Mouse (Mus musculus): ENCODE measurements at regions not wholly inside any gene's neighbourhood (a gene's known extent, or its start where the extent isn't known, plus 50 kb on each side); places are given as distances from the start of the nearest gene placed in this dataset.

DNA sequence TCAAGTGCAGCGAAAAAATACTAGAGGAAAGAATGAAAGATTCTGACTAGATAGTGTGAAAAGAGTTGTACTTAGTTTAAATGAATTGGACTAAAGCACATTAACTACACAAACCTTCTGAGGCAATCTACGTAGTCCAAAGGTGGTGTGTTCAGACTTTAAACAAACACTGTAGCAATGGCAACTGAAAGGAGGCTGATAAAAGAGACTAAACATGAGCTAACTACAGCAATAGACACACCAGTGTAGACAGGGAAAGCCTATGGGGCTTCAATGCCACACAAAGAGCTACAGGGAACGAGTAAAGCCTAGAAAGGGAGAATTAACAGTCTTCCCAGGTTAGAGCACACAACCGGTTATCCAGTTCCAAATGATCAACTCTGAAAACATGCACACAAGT is 90.2 kb upstream of the Hand2 start:
- Histone ChIP-seq H3K27me3 (ENCODE audit: control insufficient read depth, insufficient read depth, insufficient read length) (no peaks in the 10 kb centered on the region), H3K36me3 (ENCODE audit: control insufficient read depth, insufficient read depth) (no peaks in the 10 kb centered on the region), H3K79me2 (ENCODE audit: control insufficient read depth, insufficient read depth) (no peaks in the 10 kb centered on the region), H3K4me3 (ENCODE audit: insufficient read depth, poor library complexity, severe bottlenecking) (no peak overlapping the region), H3ac (ENCODE audit: control insufficient read depth, insufficient read length, low read depth) (no peak overlapping the region), H3K79me3 (ENCODE audit: low read depth) (no peaks in the 10 kb centered on the region)
- TF ChIP-seq MAX (IDR thresholded peaks at IDR 0.05): no peak
- TF ChIP-seq CEBPB (IDR thresholded peaks at IDR 0.05; ENCODE audit: low read depth): no peak
- TF ChIP-seq USF1 (IDR thresholded peaks at IDR 0.05; ENCODE audit: low read depth): no peak
- TF ChIP-seq MYOG (IDR thresholded peaks at IDR 0.05; ENCODE audit: control insufficient read depth, extremely low read depth, insufficient read length): no peak
- no peak for TF ChIP-seq MYOD1 (IDR thresholded peaks at IDR 0.05; ENCODE audit: control insufficient read depth, insufficient read length, low read depth)
- no peak for TF ChIP-seq FOSL1 (IDR thresholded peaks at IDR 0.05; ENCODE audit: insufficient read depth, low read length, poor library complexity, severe bottlenecking)
- no peak for TF ChIP-seq CTCF (IDR thresholded peaks at IDR 0.05; ENCODE audit: control insufficient read depth, insufficient read depth, insufficient read length)

DNA sequence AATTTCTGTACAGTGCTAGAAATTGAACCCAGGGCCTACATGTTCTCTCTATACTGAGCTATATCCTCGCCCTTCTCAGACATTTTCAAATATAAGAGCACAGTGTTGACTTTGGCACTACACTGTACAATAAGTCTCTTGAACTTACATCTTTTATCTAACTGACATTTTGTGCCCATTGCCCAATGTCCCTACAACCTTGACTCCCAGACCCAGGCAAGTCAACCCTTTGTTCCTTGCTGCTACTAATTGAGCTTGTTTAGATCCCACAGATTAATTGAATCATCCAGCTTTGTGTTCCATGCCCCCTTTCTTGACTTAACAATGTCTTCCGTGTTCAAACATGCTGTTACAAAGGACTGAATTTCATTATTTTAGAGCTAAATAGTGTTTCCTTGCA is 78.5 kb upstream of the Hand2 start:
- no peaks in the 10 kb centered on the region for H3K27me3 ChIP-seq (ENCODE audit: control insufficient read depth, insufficient read depth, insufficient read length)
- H3K79me2 ChIP-seq (ENCODE audit: control insufficient read depth, insufficient read depth): no peaks in the 10 kb centered on the region
- no peaks in the 10 kb centered on the region for H3K36me3 ChIP-seq (ENCODE audit: control insufficient read depth, insufficient read depth)
- no peaks in the 10 kb centered on the region for H3K79me3 ChIP-seq (ENCODE audit: low read depth)
- no peak overlapping the region for H3K4me3 ChIP-seq (ENCODE audit: insufficient read depth, poor library complexity, severe bottlenecking)
- no peak for TF ChIP-seq MYOD1 (IDR thresholded peaks at IDR 0.05; ENCODE audit: control insufficient read depth, insufficient read length, low read depth)
- TF ChIP-seq USF1 (IDR thresholded peaks at IDR 0.05; ENCODE audit: low read depth): no peak
- no peak for TF ChIP-seq MYOG (IDR thresholded peaks at IDR 0.05; ENCODE audit: control insufficient read depth, extremely low read depth, insufficient read length)
- no peak for TF ChIP-seq FOSL1 (IDR thresholded peaks at IDR 0.05; ENCODE audit: insufficient read depth, low read length, poor library complexity, severe bottlenecking)
- no peak for TF ChIP-seq CTCF (IDR thresholded peaks at IDR 0.05; ENCODE audit: control insufficient read depth, insufficient read depth, insufficient read length)
- no peak for TF ChIP-seq MAX (IDR thresholded peaks at IDR 0.05)
- no peak for TF ChIP-seq CEBPB (IDR thresholded peaks at IDR 0.05; ENCODE audit: low read depth)
- no peak overlapping the region for H3ac ChIP-seq (ENCODE audit: control insufficient read depth, insufficient read length, low read depth)

DNA sequence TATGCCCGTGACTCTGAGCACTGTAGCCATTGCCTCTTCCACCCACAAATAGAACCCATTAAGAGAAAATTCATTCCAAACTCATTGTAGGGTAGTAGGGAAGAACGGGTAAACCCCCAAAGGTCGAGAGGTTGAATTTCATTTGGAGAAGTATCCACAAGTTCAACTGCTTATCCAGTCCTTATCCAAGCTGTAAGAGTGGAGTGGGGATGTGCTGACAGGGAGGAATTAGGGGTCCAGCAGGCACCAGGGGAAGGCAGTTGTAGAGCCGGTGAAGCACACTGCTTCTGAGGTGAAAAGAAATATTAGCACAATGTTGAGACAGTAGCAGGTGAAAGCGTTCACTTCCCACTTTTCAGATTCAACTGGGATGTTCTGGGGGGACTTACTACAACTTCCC is 71.7 kb upstream of the Hand2 start:
- TF ChIP-seq MAX (IDR thresholded peaks at IDR 0.05) (no peak), FOSL1 (IDR thresholded peaks at IDR 0.05; ENCODE audit: insufficient read depth, low read length, poor library complexity, severe bottlenecking) (no peak), MYOD1 (IDR thresholded peaks at IDR 0.05; ENCODE audit: control insufficient read depth, insufficient read length, low read depth) (no peak), CEBPB (IDR thresholded peaks at IDR 0.05; ENCODE audit: low read depth) (no peak), USF1 (IDR thresholded peaks at IDR 0.05; ENCODE audit: low read depth) (no peak), MYOG (IDR thresholded peaks at IDR 0.05; ENCODE audit: control insufficient read depth, extremely low read depth, insufficient read length) (no peak), CTCF (IDR thresholded peaks at IDR 0.05; ENCODE audit: control insufficient read depth, insufficient read depth, insufficient read length) (no peak)
- Histone ChIP-seq H3ac (ENCODE audit: control insufficient read depth, insufficient read length, low read depth) (no peak overlapping the region), H3K4me3 (ENCODE audit: insufficient read depth, poor library complexity, severe bottlenecking) (no peak overlapping the region)

More for the DNA sequence above, 71.7 kb upstream of the Hand2 start:
- H3K79me3 ChIP-seq (ENCODE audit: low read depth): no peaks in the 10 kb centered on the region
- no peaks in the 10 kb centered on the region for H3K27me3 ChIP-seq (ENCODE audit: control insufficient read depth, insufficient read depth, insufficient read length)
- H3K36me3 ChIP-seq (ENCODE audit: control insufficient read depth, insufficient read depth): no peaks in the 10 kb centered on the region
- no peaks in the 10 kb centered on the region for H3K79me2 ChIP-seq (ENCODE audit: control insufficient read depth, insufficient read depth)
